ENCODE assay signal across 20 mouse cellular contexts in the genomic region with DNA sequence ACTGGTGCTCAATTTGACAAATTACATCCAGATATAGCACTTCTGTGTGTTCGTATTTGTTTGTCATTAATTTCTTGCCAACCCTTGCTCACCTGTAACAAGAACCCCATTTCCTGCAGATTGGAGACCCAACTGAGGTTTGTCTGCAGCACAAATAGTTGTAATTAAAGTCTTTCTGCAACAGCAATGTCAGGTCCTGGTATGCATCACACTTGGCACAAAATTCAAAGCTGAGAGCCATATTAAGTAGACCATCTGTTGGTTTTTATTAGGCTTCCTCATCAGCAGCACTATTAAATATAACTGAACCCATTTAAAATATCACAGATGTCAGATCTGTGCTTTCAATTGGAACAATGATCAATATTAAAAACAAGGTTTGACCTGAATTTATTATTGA.
DNase-seq lines count a peak whose midpoint lies in the region; ATAC-seq and TF ChIP-seq lines count a peak whose summit lies in the region.
"Had no signal": no experiment of that assay in that cellular context is flagged by ENCODE, and none has a peak within 500 bp of the region (broad histone marks: within the 10 kb centered on the region; RNA-seq: fewer than 3 reads in every experiment).

No protein-coding gene starts in this region.

- H3K9ac ChIP-seq in forebrain, embryonic 15.5 days (replicated peaks) = no peak overlapping the region
- no peak overlapping the region for H3K9ac ChIP-seq in forebrain, embryonic 11.5 days (ENCODE audit: low read length)
- no peak overlapping the region for H3K9ac ChIP-seq in ES-Bruce4 (ENCODE audit: low read depth, poor library complexity, severe bottlenecking)
- H3K9ac ChIP-seq: hindbrain, embryonic 14.5 days; liver, embryonic 15.5 days had no signal

- no peak overlapping the region for H3K4me2 ChIP-seq in forebrain, embryonic 15.5 days (replicated peaks)
- no peak overlapping the region for H3K4me2 ChIP-seq in forebrain, embryonic 11.5 days (ENCODE audit: low read depth, low read length, severe bottlenecking)
- H3K4me2 ChIP-seq: hindbrain, embryonic 14.5 days; liver, embryonic 15.5 days had no signal

- no peak for TF ChIP-seq CTCF in ES-Bruce4 (IDR thresholded peaks at IDR 0.05; ENCODE audit: low read depth, low read length)

- 72% methylated on average over 1 of the region's 1 CpGs for WGBS in forebrain, embryonic 15.5 days
- 91% methylated on average over 1 of the region's 1 CpGs for WGBS in forebrain, embryonic 11.5 days

- H3K4me1 ChIP-seq in forebrain, embryonic 15.5 days = no peaks in the 10 kb centered on the region
- H3K4me1 ChIP-seq in forebrain, embryonic 11.5 days (replicated peaks; ENCODE audit: control insufficient read depth, insufficient read depth, low read length) = no peaks in the 10 kb centered on the region
- no peaks in the 10 kb centered on the region for H3K4me1 ChIP-seq in ES-Bruce4 (ENCODE audit: control insufficient read depth, insufficient read depth, low read length)
- H3K4me1 ChIP-seq: limb, embryonic 10.5 days; liver, embryonic 15.5 days had no signal

- no peak for TF ChIP-seq EP300 in ES-Bruce4 (IDR thresholded peaks at IDR 0.05; ENCODE audit: insufficient read depth, low read depth, low read length)

- TF ChIP-seq POLR2A in ES-Bruce4 (IDR thresholded peaks at IDR 0.05; ENCODE audit: insufficient read depth, low read length) = no peak

- no peaks in the 10 kb centered on the region for H3K27me3 ChIP-seq in forebrain, embryonic 15.5 days
- H3K27me3 ChIP-seq in forebrain, embryonic 11.5 days (ENCODE audit: control insufficient read depth, insufficient read depth, low read length) = no peaks in the 10 kb centered on the region
- no peaks in the 10 kb centered on the region for H3K27me3 ChIP-seq in ES-Bruce4 (ENCODE audit: control insufficient read depth, insufficient read depth, low read length, poor library complexity, severe bottlenecking)
- H3K27me3 ChIP-seq: liver, embryonic 15.5 days had no signal

- no peak overlapping the region for H3K4me3 ChIP-seq in forebrain, embryonic 15.5 days
- H3K4me3 ChIP-seq in forebrain, embryonic 11.5 days (ENCODE audit: low read depth, low read length) = no peak overlapping the region
- H3K4me3 ChIP-seq in ES-Bruce4 (ENCODE audit: low read depth, low read length) = no peak overlapping the region
- H3K4me3 ChIP-seq: gastrocnemius, adult 2 months; limb, embryonic 10.5 days; liver, embryonic 15.5 days had no signal

- peak; percentile 67 for ATAC-seq in forebrain, embryonic 15.5 days (replicated peaks)
- ATAC-seq in forebrain, embryonic 11.5 days (replicated peaks; ENCODE audit: low FRiP score) = no peak
- ATAC-seq: midbrain, embryonic 16.5 days had no signal

- H3K27ac ChIP-seq in forebrain, embryonic 15.5 days (replicated peaks) = 0 out of 2 replicates have a peak overlapping the region, but pooled peaks have one; percentile 19
- H3K27ac ChIP-seq in forebrain, embryonic 11.5 days (ENCODE audit: low read depth, low read length) = no peak overlapping the region
- H3K27ac ChIP-seq in ES-Bruce4 (ENCODE audit: insufficient read depth, low read length) = peak overlapping the region; percentile 69; the same call in 1 of the 2 replicates
- H3K27ac ChIP-seq: gastrocnemius, adult 2 months; hindbrain, embryonic 14.5 days; kidney, postnatal 0 days; limb, embryonic 10.5 days; liver, embryonic 15.5 days; macrophage had no signal

- no peaks in the 10 kb centered on the region for H3K9me3 ChIP-seq in forebrain, embryonic 15.5 days
- H3K9me3 ChIP-seq in forebrain, embryonic 11.5 days (ENCODE audit: control insufficient read depth, low read length) = no peaks in the 10 kb centered on the region
- peaks cover 3% of the 10 kb centered on the region; the same call in 1 of the 2 replicates for H3K9me3 ChIP-seq in ES-Bruce4 (replicated peaks; ENCODE audit: control insufficient read depth, insufficient read depth, low read length, poor library complexity, severe bottlenecking)
- H3K9me3 ChIP-seq: limb, embryonic 10.5 days; liver, embryonic 15.5 days had no signal

- H3K36me3 ChIP-seq in forebrain, embryonic 15.5 days = no peaks in the 10 kb centered on the region
- H3K36me3 ChIP-seq in forebrain, embryonic 11.5 days (ENCODE audit: control insufficient read depth, insufficient read depth, low read length) = no peaks in the 10 kb centered on the region
- no peaks in the 10 kb centered on the region for H3K36me3 ChIP-seq in ES-Bruce4 (ENCODE audit: control insufficient read depth, insufficient read depth, low read length, poor library complexity, severe bottlenecking)
- H3K36me3 ChIP-seq: limb, embryonic 10.5 days; liver, embryonic 15.5 days had no signal

- no peak for DNase-seq in forebrain, embryonic 11.5 days (ENCODE audit: low spot score)
- DNase-seq in ES-CJ7 (ENCODE audit: low read depth, low spot score) = peak; percentile 6
- DNase-seq in forelimb bud, embryonic 11.5 days (ENCODE audit: low read depth, low spot score) = peak; percentile 1
- no peak for DNase-seq in right cerebral cortex, postnatal 4 days
- no peak for DNase-seq in adrenal gland, adult 8-10 months
- DNase-seq: adrenal gland, postnatal 25 days; cerebellum, postnatal 36 days; embryo, embryonic 11 days; gastrocnemius, adult 2 months; heart, postnatal 4 days; kidney, adult 2 months; liver had no signal

Comparison
In these comparisons a context has a peak if more than half of its experiments do, and no peak if none do; other contexts are left out.
1. DNase-seq: peak in ES-CJ7 (single experiment) and forelimb bud, embryonic 11.5 days (single experiment); none in forebrain, embryonic 11.5 days (single experiment), right cerebral cortex, postnatal 4 days (single experiment) and adrenal gland, adult 8-10 months (single experiment).